Mouse (Mus musculus) lung, adult 2 months (tissue): ENCODE measurements at regions not wholly inside any gene's neighbourhood (a gene's known extent, or its start where the extent isn't known, plus 50 kb on each side); places are given as distances from the start of the nearest gene placed in this dataset.

ENCODE experiments used
- CTCF ChIP-seq: fragments of 200-500 bp; IDR thresholded peaks from 2 replicates; pipeline ENCODE4 v1.5.1; 2011; ENCODE audit warnings: mild to moderate bottlenecking, low read length, control low read depth; ENCODE audit not compliant: insufficient read depth
- POLR2A ChIP-seq: fragments of 200-500 bp; IDR thresholded peaks from 2 replicates; pipeline ENCODE4 v1.6.1; 2011; ENCODE audit warnings: low read depth, mild to moderate bottlenecking, control low read depth, low read length, borderline replicate concordance; ENCODE audit errors: extremely low read depth

DNA sequence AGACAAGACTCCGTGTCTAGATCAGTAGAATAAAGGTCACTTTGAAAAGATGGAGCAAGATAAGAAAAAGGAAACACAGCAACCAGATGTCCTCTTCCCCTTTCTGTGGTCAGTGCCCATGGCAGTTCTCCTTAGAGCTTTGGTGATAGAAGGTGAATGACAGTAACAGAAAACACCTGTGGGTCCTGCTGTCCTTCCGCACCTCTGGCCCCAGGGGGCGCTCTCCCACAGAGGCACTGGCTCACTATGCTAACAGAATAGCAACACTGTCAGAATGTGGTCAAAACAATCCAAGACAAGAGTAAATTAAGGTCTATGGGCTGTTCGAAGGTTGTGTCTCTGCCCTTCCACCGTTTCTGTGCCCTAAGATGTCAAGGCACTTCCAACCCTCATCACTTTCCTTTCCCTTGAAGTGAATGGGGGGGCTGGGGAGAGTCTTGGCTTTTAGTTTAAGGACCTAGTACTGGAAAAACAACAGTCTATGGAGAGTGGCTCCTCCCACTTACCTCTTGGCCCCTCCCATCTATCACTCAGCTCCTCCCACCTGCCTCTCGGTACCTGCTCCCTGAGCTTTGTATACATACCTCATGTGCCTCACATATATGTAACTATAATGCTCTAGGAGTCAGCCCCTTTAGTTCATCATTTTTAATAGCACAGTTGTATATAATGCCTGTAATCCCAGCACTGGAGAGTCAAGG lies 86.2 kb upstream of the Tank start:
- TF ChIP-seq CTCF = peak; percentile 82
- TF ChIP-seq POLR2A = no peak
